Mouse (Mus musculus) gastrocnemius, postnatal 25 days (tissue): ENCODE measurements at regions not wholly inside any gene's neighbourhood (a gene's known extent, or its start where the extent isn't known, plus 50 kb on each side); places are given as distances from the start of the nearest gene placed in this dataset.

Experiments
- DNase-seq: peaks from one replicate; pipeline ENCODE4 v3.0.0; 2022

DNA sequence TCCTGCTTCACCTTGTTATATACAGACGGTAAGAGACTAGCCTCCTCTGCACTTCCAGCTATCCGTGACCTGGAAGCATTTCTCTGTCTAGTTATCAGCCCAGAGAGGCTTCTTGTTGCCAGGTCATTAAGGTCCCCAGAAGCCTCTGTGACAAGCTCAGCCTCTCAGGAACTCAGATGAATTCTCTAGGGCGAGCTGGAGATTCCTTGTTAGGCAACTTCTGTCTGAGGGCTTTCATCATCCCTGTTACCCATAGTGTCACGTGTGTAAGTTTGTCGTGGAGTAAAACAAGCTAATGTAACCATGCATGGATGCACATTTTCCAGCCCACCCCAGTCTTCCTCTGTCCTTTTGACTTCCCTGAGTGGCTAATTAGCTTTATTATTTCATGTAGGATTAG is 126.3 kb upstream of the Ednra start:
- no peak for DNase-seq

DNA sequence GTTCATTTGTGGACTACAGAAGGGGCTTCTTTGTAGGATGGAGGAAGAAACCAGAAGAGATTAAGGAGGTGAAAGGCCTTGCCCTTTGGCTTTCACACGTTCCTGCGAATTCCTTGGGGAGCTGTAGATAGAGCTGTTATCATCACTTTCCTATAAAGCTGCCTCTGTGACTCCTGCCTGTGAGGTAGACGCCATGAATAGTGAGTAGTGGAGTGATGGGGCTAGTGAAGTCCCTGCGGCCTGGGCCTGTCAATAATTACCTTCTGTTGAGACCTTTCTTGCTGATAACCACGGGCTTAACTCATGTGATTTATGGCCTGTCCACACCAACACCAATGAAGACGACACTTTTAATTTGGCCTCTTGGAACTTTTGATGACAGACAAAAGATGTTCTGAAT is 146.0 kb upstream of the Ednra start:
- DNase-seq, result no peak

DNA sequence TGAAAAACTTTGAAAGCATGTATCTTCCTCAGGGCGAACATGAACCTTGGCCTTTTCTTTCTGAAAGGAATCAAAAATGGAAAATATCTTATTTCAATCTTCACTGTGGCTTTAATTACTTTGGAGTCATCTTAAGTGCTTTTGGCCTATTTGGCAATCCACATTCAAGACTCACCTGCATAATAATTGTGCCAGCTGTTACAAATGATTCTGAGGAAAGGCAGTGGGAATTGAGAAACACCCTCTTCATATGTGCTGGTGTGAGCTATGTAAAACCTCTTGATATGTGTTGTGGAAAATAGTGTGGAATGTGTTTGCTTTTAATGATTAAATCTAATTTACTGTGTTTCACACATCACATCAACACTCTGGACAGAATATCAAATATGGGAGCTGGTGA is 148.5 kb upstream of the Ednra start:
- DNase-seq, result no peak

DNA sequence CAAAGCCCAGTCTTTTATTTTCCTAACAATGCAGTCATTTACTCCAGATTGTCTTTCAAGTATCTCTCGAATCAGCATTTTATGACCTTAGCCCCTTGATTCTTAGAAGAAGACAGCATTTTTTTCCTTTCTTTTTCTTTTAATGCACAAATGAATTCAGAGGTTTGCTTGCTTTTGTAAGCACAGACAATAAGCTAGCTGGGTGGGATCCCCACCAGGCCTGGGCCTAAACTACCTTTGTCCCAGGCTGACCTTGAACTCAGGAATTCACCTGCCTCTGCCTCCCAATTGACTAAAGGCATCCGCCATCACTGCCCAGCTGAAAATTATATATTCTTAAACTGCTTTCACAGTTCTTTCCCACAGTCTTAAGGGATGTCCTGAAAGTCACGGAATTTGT is 195.5 kb upstream of the Ednra start:
- no peak for DNase-seq

DNA sequence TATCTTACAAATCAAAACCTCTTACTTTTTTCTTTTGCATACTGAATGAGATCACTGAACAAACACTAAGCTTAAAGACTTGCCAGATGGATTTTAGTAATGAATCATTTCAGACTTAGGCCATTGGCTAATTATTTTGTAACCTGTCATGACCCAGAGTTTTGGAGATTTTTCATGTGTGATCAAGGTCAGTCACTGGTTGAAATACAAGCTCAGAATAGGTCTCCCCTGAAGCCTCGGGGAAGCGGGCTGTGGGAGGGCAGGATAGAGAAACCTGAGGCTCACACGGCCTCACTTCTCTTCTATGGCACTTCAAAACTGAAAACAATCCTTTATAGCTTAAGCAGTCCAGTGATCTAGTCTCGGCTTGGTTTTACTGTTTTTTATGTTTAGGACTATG is 197.6 kb upstream of the Ednra start:
- no peak for DNase-seq

DNA sequence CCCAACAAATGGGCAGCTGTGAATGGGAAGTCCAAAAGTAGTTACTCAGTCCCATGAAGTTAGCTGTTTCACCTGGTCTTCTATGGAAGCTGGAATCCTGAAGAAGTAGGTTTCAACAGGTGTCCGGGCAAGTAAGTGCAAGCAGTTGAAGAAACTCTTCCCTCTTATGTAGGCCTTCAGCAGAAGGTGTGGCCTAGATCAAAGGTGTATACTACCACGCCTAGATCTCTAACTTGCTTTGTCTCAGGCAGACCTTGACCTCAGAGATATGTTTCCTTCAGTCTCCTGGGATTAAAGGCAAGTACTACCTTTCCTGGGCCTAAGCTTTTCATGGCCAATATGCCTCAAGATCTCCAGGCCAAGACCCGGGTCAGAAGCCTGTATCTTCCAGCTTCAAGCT is 223.4 kb upstream of the Ednra start:
- DNase-seq, result no peak

DNA sequence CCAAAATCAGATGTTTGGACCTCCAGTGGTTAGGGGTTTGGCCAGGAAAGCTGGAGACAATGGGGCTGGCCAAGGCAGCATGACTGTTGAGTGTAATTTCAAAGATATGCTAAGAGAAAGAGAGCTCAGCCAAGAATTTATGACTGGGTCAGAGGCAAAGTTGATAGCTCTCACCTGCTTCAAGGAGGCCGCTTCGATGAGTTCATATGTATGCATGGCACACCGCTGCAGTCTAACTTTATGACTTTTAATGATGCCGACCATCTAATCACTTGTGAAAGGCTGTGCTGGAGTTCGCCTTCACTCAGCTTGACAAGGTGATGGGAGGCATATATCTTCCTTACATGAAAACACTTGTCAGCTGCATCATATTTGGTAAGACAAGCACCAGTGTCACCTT is 225.4 kb upstream of the Ednra start:
- no peak for DNase-seq

DNA sequence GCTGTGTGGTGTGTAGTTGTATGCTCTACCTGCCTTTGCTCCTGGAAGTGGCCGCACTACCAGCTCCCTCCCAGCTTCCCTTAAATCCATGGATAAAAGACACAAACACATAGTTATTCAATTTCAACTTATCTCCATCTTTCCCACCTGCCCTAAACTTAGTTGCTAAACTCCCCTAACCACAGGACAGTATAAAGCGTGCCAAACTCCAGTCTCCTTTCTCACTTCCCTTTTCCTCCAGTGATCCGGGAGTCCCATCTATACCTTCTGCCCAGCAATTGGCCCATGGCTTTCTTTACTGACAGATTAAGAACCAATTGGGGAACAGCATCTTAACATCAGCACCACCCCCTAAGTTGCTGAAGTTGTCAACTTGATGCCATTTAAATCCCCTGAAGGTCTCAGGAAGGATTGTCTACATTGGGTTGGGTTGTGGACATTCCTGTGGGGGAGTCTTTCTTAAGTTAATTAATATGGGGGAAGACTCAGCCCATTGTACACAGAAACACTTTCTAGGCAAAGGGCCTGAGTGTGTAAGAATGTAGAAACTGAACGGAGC is 234.6 kb upstream of the Ednra start:
- no peak for DNase-seq

DNA sequence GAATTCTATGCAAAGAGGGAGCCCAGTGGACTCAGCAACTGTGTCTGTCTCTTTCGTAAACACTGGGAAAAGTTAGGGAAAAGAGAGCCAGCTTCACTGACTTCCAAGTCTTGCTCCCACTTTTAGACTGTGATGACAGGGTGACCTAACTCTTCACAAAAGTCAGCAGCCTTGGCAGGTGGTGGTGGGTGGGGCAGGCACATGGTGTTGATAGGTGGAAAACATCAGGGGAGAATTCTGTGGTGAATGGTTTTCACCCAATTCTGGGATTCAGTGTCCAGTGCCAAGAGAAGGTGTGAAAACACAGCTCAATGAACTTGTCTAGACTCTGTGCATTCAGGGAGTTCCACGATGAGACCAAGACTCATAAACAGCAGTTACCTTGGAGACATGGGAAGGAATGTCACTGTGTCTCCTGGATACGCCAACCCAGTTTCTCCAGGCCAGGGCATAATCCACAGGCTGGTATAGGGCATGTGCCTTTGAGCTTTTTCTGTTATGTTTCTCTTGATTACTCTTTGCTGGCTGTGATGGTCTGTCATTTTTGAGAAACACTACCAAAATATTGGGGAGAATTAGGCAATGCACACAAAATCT is 238.9 kb upstream of the Ednra start:
- DNase-seq, result no peak

DNA sequence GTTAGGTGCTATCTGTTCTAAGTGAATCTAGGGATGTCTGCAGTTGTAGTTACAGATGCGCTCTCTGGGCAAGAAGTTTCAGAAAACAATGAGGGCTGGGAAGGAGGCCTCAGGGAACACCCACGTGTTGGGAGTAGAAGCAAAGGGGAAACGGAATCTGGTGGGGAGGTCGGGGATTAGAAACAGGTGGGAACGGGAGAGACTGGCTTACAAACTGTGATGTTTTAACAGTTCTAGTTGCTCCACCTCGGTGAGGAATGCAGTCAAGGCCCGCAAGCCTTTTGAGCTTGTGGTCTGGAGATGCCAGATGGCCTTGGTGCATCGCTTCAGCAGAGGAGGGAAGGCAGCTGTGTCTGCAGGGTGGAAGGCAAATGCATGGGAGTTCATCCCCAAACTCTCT is 242.7 kb upstream of the Ttc29 start:
- DNase-seq, result no peak

DNA sequence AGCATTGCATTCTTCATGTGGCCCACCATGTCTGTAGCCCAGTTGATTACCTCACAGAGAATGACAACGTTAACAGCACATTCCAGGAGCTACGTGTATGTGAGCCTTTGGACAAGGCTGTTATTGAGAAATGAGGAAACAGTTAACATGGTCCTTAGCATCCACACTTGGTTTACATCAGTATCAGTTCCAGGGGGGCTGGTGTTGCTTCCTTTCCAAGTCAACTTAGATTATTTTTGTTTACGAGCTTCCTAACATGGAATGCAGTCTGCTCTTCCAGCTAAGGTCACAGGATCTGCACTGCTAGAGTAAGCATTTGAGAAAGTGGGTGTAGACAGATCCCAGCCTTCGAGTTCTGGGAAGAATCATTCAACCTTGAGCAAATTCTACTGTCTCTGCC is 239.4 kb upstream of the Ttc29 start:
- no peak for DNase-seq

DNA sequence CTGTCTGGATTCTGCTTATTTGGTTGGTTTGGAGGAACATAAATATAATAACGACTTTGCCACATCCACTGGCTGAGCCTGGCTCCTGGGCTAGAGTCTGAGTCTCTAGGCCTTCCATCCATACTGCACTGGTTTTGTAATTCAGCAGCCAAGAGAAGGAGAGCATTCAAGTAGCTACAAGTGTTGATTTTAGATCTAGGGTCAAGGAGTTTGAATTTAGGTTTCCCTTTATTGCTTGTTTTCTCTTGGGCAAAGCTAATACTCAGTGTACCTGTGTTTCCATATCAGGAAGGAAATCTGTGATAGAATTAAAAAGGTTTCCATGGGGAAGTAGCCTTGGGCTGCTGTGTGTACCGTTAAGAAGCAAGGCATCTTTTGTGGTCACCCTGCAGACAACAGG is 234.0 kb upstream of the Ttc29 start:
- DNase-seq, result no peak

DNA sequence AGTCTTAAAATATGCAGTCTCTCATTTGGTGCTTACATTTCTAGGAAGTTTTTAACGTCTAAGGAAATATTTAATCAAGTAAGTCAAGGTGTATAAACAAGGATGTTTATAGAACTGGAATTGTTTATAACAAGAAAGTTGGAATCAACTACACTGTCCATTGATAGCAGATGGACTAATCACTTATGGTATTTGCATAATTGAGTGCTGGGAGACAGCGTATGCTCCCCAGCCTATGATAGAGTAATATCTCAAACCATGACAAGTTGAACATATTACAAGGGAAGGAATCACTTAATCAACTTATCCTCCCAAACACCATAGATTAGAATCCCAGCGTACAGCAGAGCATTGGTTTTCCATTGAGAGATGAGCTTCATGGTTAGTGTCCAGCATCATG is 232.4 kb upstream of the Ttc29 start:
- DNase-seq, result no peak

DNA sequence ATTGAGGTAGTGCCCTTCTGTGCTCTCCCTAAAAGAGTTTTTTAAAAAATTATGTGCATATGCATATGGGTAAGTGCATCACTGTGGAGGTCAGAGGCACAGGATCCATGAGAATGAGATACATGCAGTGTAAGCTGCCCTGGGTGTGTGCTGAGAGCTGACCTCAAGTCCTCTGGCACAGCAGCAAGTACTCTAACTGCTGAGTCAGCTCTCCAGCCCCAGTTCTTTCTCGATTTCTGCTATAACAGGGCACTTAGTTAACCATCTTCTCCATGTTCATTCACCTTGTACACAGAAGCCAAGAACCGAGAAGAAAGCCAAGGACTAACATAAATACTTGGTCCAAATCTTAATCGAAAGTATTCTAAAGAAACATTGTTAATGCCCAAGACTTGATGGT is 231.1 kb upstream of the Ttc29 start:
- no peak for DNase-seq

DNA sequence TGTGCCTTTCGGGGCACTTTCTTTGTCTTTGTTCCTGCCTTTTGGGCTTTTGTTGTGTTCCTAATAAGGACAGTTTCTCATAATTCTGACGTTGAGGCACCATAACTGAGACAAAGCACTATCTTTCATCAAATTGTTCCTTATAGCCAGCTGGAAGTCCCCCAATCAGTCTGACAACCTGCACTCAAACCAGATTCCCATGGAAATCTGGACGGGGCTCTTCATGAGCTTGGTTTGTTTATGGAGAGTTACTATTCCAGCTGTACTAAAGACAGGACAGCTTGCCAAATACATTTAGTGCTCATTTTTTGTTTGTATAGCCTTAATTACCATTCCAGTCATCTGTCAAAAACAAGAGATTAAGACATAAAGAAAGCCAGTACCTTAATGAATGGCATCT is 229.6 kb upstream of the Ttc29 start:
- no peak for DNase-seq

DNA sequence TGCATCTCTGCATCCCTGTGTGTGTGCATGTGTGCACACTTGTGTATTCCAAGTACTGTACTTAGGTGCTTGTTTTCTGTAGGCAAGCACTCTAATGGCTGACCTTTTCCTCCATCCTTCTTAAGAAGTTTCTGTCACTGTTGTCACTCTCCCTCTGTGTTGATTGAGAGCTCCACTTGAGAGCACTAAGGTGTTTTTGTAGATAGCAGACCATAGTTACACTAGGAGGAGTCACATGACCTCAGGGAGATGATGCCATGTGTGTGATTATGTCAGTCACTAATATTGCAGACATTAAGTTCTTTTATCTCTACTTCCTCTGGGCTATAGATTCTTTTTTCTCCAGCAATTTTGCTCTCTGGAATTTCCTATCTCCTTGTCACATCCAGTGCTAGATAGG is 225.9 kb upstream of the Ttc29 start:
- no peak for DNase-seq

DNA sequence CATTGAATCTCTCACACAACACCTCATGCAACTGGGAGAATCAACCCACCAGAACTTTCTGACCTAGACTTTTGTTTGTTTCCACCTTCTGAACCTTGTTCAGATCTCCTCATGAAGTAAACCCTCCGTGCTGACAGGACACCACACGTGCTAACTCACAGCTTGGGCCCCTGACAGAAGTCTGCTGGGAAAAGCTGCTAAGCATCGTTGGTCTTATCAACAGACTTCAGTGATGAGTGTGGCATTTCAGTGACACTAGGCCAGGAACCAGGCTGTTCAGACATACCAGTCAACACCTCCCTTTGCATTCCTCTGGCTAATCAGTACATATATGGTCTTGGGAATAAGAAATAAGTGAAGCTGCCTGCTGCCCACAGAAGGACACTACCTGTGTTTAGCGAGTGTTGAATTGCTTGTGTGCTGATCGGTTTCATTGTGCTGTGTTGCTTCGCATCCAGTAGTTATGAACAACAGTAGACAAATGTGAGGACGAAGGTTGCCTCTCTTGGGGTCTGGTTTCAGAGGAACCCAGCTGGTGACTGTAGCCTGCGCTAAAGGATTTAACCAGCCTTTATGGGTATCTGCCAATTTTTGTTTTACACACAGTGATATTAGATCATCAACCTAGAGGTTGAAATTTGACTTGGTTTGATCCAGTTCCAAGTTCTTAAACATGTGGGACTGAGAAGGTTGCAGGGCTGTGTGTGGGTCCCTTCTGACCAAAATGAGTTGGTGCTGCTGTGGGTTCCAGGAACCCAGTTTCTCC is 224.6 kb upstream of the Ttc29 start:
- DNase-seq, result no peak

DNA sequence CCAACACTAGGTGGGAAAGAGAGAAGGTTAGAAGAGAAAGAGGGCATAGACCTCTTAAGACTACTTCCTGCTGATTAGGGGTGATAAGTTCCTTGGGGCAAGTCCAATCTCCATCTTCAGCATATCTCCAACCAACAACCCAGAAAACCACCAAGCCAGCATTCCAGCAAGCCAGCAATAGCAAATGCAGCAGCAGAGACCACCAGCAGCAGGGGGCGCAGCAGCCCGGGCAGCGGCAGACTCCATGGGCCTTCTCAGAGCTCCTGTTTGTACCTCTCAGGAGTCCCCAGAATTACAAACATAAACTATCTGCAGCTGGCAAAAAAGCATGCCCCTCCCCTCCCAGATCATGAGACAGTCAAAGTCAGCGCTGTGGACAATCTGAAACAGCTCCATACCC is 222.0 kb upstream of the Ttc29 start:
- DNase-seq, result no peak

DNA sequence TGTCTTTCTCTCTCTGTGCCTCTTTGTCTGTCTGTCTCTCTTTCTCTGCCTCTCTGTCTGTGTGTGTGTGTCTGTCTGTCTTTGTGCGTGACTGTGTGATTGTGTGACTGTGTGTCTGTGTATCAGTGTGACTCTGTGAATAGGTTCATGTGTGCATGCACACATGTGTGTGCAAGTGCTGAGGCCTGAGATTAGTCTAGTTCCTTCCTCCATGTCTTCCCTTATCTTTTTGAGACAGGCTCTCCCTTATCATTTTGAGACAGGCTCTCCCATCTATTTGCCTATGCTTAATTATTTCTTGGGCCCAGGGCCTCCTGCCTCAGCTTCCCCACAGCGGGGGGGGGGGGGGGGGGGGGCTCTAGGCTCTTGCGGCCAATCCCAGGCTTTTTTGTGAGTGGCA is 212.8 kb upstream of the Ttc29 start:
- no peak for DNase-seq

DNA sequence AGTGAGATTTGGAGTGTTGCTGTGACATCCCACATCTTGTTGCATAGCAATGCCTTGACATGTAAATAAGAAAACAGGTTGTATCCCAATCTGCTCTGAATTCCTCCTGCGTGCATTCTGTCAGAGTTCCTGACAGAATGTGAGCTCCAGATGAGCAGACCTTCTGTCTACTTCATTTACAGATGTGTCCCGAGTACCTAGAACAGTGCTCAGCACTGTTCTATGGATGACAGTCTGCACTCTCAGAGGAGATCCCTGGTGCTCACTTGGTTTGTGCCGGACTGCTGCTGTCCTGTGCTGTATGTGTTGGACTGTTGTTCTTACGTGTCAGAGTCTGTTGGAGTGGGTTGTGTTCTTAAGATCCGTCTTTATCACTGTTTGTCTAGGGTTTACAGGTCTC is 211.4 kb upstream of the Ttc29 start:
- no peak for DNase-seq

DNA sequence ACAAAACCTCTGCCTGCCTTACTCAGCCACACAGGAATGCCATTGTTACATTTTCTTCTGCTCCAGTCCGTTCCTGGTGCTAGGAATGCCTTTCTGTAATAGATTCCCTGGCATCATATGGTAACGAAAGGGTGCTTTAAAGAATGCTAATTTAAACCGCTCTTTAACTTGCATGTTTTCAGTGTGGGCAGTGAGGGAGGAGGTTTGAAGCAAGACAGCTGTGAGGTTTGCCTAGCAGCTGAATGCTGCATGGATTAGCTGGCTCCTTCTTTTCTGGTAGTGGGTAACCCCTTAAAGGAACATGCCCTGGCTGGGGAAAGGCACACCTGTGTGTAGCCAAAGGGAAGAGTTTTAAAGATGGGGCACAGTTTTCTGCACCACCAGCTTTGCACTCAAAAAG is 211.0 kb upstream of the Ttc29 start:
- DNase-seq, result no peak

DNA sequence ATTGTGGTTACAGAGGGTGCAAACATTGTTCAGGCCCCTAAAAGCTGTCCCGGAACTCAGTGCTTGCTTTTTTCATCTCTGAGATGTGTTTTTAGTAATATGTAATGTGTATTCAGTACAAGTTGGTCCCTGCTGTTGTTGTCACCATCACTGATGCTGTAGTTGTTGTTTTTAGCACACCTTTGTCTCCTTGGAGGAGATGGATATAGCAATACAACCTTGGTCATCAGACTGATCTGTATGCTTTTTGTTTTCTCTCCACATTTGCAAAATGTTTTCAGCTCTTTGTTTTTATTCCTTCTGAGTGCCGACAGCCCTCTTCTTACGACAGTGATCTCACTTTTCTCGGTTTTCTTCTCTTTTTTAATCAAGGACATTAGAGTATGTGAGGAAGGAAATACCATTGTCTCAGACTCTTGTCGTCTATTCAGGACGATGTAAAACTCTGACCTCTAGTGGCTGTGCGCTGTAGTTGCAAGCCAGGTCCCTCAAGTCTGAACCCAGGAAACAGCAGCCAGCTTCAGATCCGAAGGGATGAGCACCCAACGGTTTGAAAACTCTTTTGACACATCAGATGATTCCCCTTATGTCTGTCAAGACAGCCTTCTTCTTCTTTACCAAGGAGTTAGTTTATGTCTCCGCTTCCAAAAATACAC is 209.1 kb upstream of the Ttc29 start:
- no peak for DNase-seq

DNA sequence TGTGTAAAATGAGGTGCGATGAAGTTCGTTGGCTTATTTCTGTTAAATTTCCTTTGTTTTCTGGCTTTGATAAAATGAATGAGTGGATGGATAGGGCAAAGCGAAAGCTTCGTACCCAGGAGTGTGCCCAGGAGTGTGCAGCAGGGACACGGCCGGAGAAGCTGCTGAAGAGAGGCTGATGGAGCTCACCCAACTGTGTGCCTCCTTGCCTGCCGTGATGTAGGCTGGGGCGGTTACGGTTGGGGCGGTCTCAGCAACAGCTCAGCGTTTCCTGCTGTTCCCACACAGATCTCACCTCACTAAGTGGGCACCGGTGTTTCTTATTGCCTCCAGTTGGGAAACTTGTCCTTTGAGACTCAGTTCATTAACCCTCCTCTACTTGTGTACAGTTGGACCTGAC is 208.2 kb upstream of the Ttc29 start:
- no peak for DNase-seq

DNA sequence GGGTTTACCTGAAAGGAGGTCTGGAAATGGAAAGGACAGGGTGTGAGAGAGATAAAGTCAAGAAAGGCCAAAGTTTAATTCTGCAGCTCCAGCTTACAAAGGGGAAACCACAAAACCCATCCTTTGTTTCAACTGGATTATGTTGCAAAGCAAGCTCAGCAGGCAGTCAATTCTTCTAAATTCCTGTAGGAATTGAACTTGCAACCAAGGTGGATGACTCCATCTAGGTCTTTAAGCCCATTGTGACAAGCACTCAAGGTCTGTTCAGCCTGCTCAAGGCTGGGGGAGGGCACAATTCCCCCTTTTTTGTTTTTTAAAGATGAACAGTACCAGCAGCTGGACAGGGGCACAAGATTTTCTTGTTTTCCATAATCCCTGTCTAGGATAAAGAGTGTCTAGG is 200.0 kb upstream of the Ttc29 start:
- DNase-seq, result no peak
